Mouse (Mus musculus): ENCODE measurements around the gene Hnrnpul1.

GRCm38 (mm10) chr7:25803460-25803859 lies 48.9 kb upstream of the Hnrnpul1 start:
- no peak for TF ChIP-seq CTCF (IDR thresholded peaks at IDR 0.05; ENCODE audit: borderline replicate concordance, extremely low read depth, insufficient read depth, insufficient read length)
- TF ChIP-seq POLR2A (IDR thresholded peaks at IDR 0.05; ENCODE audit: borderline replicate concordance, extremely low read depth, insufficient read depth, insufficient read length, poor library complexity, severe bottlenecking): no peak

All from brain, embryonic 14.5 days (tissue).